Mouse (Mus musculus) ES-E14 (cell line): ENCODE data around the gene Slc12a7.

Source experiments
- MAFK ChIP-seq: IDR thresholded peaks from 2 replicates; pipeline ENCODE4 v1.6.1; 2014; ENCODE audit warnings: mild to moderate bottlenecking, low read depth, low read length, inconsistent platforms; ENCODE audit not compliant: insufficient read depth
- ZNF384 ChIP-seq: IDR thresholded peaks from 2 replicates; pipeline ENCODE4 v1.6.1; 2012; ENCODE audit warnings: low read depth, low read length, inconsistent platforms

- TF ChIP-seq MAFK (no peak), ZNF384 (no peak)
These were observed 22.9 kb downstream of the Slc12a7 start for GRCm38 (mm10) chr13:73755809-73756208.
